Mouse (Mus musculus): ENCODE results near the gene Flt4.

The Flt4 gene

DNA sequence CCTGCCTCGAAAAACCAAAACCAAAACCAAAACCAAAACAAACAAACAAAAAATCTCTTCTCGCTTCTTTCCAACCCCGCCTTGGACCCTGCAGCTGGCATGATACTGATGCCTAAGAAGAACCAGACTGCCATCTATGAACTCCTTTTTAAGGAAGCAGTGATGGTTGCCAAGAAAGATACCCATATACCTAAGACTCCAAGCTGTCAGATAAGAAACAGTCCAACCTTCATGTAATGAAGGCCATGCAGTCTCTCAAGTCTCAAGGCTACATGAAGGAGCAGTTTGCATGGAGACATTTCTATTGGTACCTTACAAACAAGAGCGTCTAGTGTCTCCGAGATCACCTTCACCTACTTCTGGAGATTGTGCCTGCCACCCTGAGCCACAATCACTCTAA, 88.7 kb downstream of the Flt4 start:
- DNase-seq (ENCODE audit: low read depth, low spot score): no peak

DNA sequence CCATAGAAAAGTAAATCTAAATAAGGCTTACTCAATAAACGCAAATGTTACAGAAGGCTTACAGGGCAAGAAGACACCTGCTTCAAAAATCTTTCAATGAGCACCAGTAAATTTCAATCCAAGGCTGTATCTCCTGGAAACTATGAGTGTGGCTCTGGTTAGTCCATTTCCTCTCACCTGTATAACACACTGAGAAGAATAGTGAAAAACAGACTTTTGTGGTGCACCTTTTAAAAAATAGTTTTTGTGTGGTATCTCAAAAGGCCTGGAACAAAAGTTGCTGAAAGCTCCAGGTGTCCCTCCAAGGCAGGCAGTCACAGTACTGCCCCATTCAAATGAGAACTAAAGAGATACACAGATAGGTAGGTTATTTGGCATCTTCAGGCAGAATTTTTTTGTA, 90.0 kb downstream of the Flt4 start:
- no peak for DNase-seq (ENCODE audit: low read depth, low spot score)

DNA sequence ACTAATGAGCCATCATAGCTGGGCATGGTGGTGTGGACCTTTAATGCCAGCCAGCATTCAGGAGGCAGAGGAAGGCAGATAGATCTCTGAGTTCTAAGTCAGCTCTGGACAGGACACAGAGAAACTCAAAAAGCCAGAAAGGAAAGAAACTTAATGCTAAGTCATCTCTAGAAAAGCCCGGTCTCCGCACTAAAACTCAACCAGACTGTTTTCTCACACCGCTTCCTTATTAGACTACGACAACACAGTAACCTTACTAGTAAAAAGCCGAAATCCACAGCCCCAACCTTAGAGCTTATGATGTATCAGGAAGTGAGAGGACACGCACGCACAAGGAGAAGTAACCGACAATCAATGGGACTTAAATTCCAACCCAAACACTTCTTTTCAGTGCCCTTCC, 93.0 kb downstream of the Flt4 start:
- DNase-seq (ENCODE audit: low read depth, low spot score): no peak
